Mouse (Mus musculus) stomach, embryonic 16.5 days (tissue): ENCODE data around the gene Kctd18. TPM values are rescaled to one million over a fixed set of nuclear protein-coding genes. Genes with fewer than 3 reads are reported as not detected.
A peak's percentile ranks its signal among the peaks of the same experiment; 100 is the strongest.

Experiments used
- ATAC-seq: fragments of 200-750 bp; cut with Nextera tagmentation; 2 replicates; pipeline ENCODE4 v1.8.0; 2017; ENCODE audit warnings: moderate number of reproducible peaks, moderate TSS enrichment; ENCODE audit not compliant: insufficient read depth, low FRiP score
- H3K27ac ChIP-seq: fragments of 300-500 bp; sonication (generic); 2 replicates; pipeline ENCODE4 v1.5.1; 2014; ENCODE audit warnings: low read length
- H3K27me3 ChIP-seq: fragments of 300-500 bp; sonication (generic); 2 replicates; pipeline ENCODE4 v1.6.1; 2014; ENCODE audit warnings: low read length, control low read depth, mixed read lengths; ENCODE audit not compliant: control insufficient read depth, insufficient read depth
- H3K36me3 ChIP-seq: fragments of 300-500 bp; sonication (generic); 2 replicates; pipeline ENCODE4 v1.6.1; 2014; ENCODE audit warnings: low read length; ENCODE audit not compliant: control insufficient read depth, insufficient read depth
- H3K4me1 ChIP-seq: fragments of 300-500 bp; sonication (generic); 2 replicates; pipeline ENCODE4 v1.6.1; 2014; ENCODE audit warnings: low read length, control low read depth, mixed read lengths; ENCODE audit not compliant: control insufficient read depth, insufficient read depth
- H3K4me2 ChIP-seq: fragments of 300-500 bp; sonication (generic); 2 replicates; pipeline ENCODE4 v1.6.1; 2014; ENCODE audit warnings: low read depth, low read length, mixed read lengths
- H3K4me3 ChIP-seq: fragments of 300-500 bp; sonication (generic); replicated peaks from 2 replicates; pipeline ENCODE4 v1.5.1; 2014; ENCODE audit warnings: mild to moderate bottlenecking, low read length
- H3K9ac ChIP-seq: fragments of 300-500 bp; sonication (generic); 2 replicates; pipeline ENCODE4 v1.6.1; 2014; ENCODE audit warnings: low read length
- H3K9me3 ChIP-seq: fragments of 300-500 bp; sonication (generic); replicated peaks from 2 replicates; pipeline ENCODE4 v1.6.1; 2016; ENCODE audit warnings: low read length, control low read depth; ENCODE audit not compliant: control insufficient read depth
- WGBS: fragments of 180-500 bp; shearing (Covaris S2); extraction: QIAGEN DNeasy Blood & Tissue Kit; methylation state at CpG from one replicate; pipeline ENCODE4 v1.1.7; 2014; 5-methylcytosine and 5-hydroxymethylcytosine counted together
- polyA plus RNA-seq: library from polyadenylated mRNA; unstranded; fragments of >200 nt; fragmentation: Nextera tagmentation; extraction: Ambion mirVana; gene quantifications from 2 replicates; pipeline ENCODE4 v1.2.1, GENCODE M21; 2015

Gene Kctd18
- polyA plus RNA-seq: 14.7 and 14.8 TPM in 2 replicates

- Histone ChIP-seq H3K9me3 (no peaks in the 10 kb centered on the region), H3K36me3 (peaks cover 9% of the 10 kb centered on the region; the same call in 1 of the 2 replicates), H3K27me3 (no peaks in the 10 kb centered on the region), H3K4me2 (no peak within 1 kb of the TSS), H3K27ac (no peak within 1 kb of the TSS), H3K4me3 (no peak within 1 kb of the TSS), H3K4me1 (no peaks in the 10 kb centered on the region), H3K9ac (no peak within 1 kb of the TSS)
- ATAC-seq: no peak
- WGBS: 94% methylated on average over 7 of the region's 7 CpGs
These were observed at the start of gene Kctd18 for GRCm38 (mm10) chr1:58018856-58019255. Kctd18 (minus strand) TSS chr1:58018956.

- no peak overlapping the region for H3K4me3 ChIP-seq
- H3K36me3 ChIP-seq: no peaks in the 10 kb centered on the region
- H3K27me3 ChIP-seq: no peaks in the 10 kb centered on the region
- no peaks in the 10 kb centered on the region for H3K9me3 ChIP-seq
- no peak overlapping the region for H3K4me2 ChIP-seq
- ATAC-seq: no peak
- no peak overlapping the region for H3K27ac ChIP-seq
- H3K9ac ChIP-seq: no peak overlapping the region
- no peaks in the 10 kb centered on the region for H3K4me1 ChIP-seq
- 66% methylated on average over 3 of the region's 3 CpGs for WGBS
These were observed 46.9 kb upstream of the Kctd18 start for GRCm38 (mm10) chr1:58065606-58066005.

- no peaks in the 10 kb centered on the region for H3K4me1 ChIP-seq
- H3K9ac ChIP-seq: no peak overlapping the region
- WGBS: 88% methylated on average over 5 of the region's 5 CpGs
- no peak overlapping the region for H3K27ac ChIP-seq
- no peaks in the 10 kb centered on the region for H3K27me3 ChIP-seq
- no peak overlapping the region for H3K4me3 ChIP-seq
- no peaks in the 10 kb centered on the region for H3K9me3 ChIP-seq
- H3K36me3 ChIP-seq: no peaks in the 10 kb centered on the region
- ATAC-seq: no peak
- H3K4me2 ChIP-seq: no peak overlapping the region
These were observed 46.4 kb upstream of the Kctd18 start for GRCm38 (mm10) chr1:58065151-58065550.

GRCm38 (mm10) chr1:58062131-58062530 lies 43.4 kb upstream of the Kctd18 start:
- Histone ChIP-seq H3K9ac (no peak overlapping the region), H3K4me3 (no peak overlapping the region), H3K4me1 (no peaks in the 10 kb centered on the region), H3K9me3 (no peaks in the 10 kb centered on the region), H3K4me2 (no peak overlapping the region), H3K27me3 (no peaks in the 10 kb centered on the region), H3K36me3 (no peaks in the 10 kb centered on the region), H3K27ac (no peak overlapping the region)
- ATAC-seq: no peak
- WGBS: 91% methylated on average over 7 of the region's 7 CpGs

GRCm38 (mm10) chr1:58058846-58059245 lies 40.1 kb upstream of the Kctd18 start:
- H3K27ac ChIP-seq: no peak overlapping the region
- no peaks in the 10 kb centered on the region for H3K9me3 ChIP-seq
- ATAC-seq: no peak
- H3K4me3 ChIP-seq: no peak overlapping the region
- H3K4me1 ChIP-seq: no peaks in the 10 kb centered on the region
- no peak overlapping the region for H3K4me2 ChIP-seq
- no peaks in the 10 kb centered on the region for H3K36me3 ChIP-seq
- no peaks in the 10 kb centered on the region for H3K27me3 ChIP-seq
- WGBS: 85% methylated on average over 4 of the region's 4 CpGs
- no peak overlapping the region for H3K9ac ChIP-seq

- H3K27ac ChIP-seq: no peak overlapping the region
- no peaks in the 10 kb centered on the region for H3K36me3 ChIP-seq
- H3K4me2 ChIP-seq: peak overlapping the region; percentile 2; the same call in 1 of the 2 replicates
- H3K9me3 ChIP-seq: no peaks in the 10 kb centered on the region
- no peaks in the 10 kb centered on the region for H3K27me3 ChIP-seq
- no peak for ATAC-seq
- H3K4me3 ChIP-seq: no peak overlapping the region
- WGBS: 57% methylated on average over 11 of the region's 11 CpGs
- H3K4me1 ChIP-seq: no peaks in the 10 kb centered on the region
- no peak overlapping the region for H3K9ac ChIP-seq
These were observed 38.2 kb upstream of the Kctd18 start for GRCm38 (mm10) chr1:58056939-58057338.

GRCm38 (mm10) chr1:58056074-58056807 lies 37.5 kb upstream of the Kctd18 start:
- Histone ChIP-seq H3K4me1 (no peaks in the 10 kb centered on the region), H3K27me3 (no peaks in the 10 kb centered on the region), H3K36me3 (no peaks in the 10 kb centered on the region), H3K9me3 (no peaks in the 10 kb centered on the region), H3K4me3 (no peak overlapping the region), H3K4me2 (no peak overlapping the region), H3K27ac (no peak overlapping the region), H3K9ac (no peak overlapping the region)
- ATAC-seq: no peak
- WGBS: 67% methylated on average over 13 of the region's 13 CpGs

GRCm38 (mm10) chr1:58055598-58055997 lies 36.8 kb upstream of the Kctd18 start:
- no peak for ATAC-seq
- 86% methylated on average over 11 of the region's 11 CpGs for WGBS
- H3K4me2 ChIP-seq: no peak overlapping the region
- H3K27me3 ChIP-seq: no peaks in the 10 kb centered on the region
- H3K36me3 ChIP-seq: no peaks in the 10 kb centered on the region
- H3K4me1 ChIP-seq: no peaks in the 10 kb centered on the region
- H3K27ac ChIP-seq: no peak overlapping the region
- no peaks in the 10 kb centered on the region for H3K9me3 ChIP-seq
- H3K9ac ChIP-seq: no peak overlapping the region
- H3K4me3 ChIP-seq: no peak overlapping the region

GRCm38 (mm10) chr1:58049126-58049525 lies 30.4 kb upstream of the Kctd18 start:
- H3K9ac ChIP-seq: no peak overlapping the region
- no peaks in the 10 kb centered on the region for H3K4me1 ChIP-seq
- H3K9me3 ChIP-seq: no peaks in the 10 kb centered on the region
- H3K27me3 ChIP-seq: no peaks in the 10 kb centered on the region
- no peak overlapping the region for H3K4me3 ChIP-seq
- no peaks in the 10 kb centered on the region for H3K36me3 ChIP-seq
- H3K27ac ChIP-seq: no peak overlapping the region
- 90% methylated on average over 5 of the region's 5 CpGs for WGBS
- H3K4me2 ChIP-seq: no peak overlapping the region
- ATAC-seq: no peak
